Mouse (Mus musculus) naive thymus-derived CD4-positive, alpha-beta T cell, adult 2 months (primary cell): ENCODE data around the gene Ablim2.

Experiments
- DNase-seq: peaks from one replicate; pipeline ENCODE4 v3.0.0-alpha.2; 2011; ENCODE audit warnings: low read depth

The Ablim2 gene

DNA sequence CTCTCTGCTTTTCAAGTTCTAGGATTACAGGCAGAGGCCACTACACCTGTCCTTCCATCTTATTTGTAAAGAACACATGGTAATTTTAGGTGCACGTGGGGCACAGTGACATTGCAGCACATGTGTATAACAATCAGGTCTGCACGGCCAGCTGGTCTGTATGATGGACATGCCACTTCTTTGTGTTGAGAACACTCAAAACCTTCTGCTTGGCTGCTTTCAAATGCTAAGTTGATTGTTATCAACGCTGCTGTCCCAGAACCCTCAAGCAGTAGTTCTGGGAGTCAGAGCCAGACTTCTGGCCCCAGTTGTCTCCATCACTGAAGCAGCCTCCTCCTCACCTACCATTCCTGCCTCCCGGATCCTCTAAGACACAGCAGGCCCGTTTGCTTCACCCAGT lies 159.0 kb downstream of the Ablim2 start:
- DNase-seq: no peak

DNA sequence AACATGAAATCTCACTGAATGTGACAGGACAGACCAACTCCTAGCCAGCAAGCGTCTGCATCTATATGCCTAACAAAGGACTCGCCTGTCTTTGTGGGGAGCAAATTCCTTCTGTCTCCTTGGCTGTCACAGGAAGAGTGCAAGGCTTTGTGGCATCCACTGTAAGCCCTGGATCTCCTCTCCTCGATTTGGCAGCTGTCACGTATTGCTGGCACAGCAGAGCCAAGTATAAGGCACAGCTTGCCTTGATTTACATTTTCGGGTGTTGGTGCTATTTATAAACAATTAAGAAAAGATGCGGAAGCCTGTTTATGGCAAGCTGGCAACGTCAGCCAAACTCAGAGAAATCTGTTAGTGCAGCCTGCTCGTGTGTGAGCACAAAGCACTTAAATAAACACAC lies 160.7 kb downstream of the Ablim2 start:
- DNase-seq: no peak

DNA sequence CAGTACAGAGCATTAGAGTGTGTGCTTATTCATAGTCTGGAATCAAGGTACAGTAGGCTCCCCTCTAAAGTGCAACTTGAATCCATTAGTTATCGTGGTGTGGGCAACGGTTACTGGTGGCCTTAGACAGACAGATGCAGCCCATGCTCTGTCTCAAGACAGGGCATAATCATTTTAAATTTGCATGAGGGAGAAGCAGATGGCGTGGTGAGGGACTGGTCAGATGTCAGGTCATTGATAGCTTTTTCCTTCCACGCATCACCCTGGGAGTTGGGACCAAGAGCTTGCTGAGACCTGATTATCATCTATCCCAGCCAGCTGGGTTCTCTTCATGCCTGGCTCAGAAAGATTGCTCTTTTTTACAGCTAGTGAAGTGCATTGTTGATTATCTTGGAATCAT lies 162.4 kb downstream of the Ablim2 start:
- DNase-seq: no peak

DNA sequence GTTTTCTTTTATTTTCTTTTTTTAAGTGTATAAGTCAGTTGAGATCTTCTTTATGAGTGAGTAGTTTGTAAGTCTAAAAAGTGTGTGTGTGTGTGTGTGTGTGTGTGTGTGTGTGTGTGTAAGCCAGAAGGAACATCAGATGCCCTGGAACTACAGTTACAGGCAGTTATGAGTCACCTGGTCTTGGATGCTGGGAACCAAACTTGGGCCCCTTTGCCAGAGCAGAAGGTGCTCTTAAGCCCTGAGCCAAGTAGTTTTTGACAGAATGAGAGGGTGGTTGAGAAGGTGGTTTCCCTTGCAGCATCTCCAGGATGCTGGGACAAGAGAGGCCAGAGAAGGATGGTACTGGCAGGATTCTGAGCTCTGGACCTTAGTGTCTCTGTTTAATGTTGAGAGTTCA lies 162.9 kb downstream of the Ablim2 start:
- DNase-seq: no peak

DNA sequence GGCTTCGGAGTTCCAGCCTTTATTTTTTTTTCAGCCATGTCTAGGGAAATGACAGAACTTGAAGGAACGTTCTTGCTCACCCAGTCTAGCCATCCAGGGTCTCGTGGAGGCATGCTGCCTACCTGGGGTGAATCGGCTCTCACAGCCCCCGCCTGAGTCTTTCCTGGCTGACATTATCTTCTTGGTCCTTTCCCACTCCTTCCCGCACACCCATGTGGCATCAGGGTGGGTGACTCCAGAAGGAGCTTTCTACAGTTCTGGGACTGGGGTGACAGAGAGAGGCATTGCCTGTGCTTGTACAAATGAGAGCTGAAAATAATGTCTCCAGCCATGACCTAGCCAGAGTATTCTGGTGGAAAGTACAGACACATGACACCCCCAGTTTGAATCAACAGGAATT lies 163.5 kb downstream of the Ablim2 start:
- no peak for DNase-seq

DNA sequence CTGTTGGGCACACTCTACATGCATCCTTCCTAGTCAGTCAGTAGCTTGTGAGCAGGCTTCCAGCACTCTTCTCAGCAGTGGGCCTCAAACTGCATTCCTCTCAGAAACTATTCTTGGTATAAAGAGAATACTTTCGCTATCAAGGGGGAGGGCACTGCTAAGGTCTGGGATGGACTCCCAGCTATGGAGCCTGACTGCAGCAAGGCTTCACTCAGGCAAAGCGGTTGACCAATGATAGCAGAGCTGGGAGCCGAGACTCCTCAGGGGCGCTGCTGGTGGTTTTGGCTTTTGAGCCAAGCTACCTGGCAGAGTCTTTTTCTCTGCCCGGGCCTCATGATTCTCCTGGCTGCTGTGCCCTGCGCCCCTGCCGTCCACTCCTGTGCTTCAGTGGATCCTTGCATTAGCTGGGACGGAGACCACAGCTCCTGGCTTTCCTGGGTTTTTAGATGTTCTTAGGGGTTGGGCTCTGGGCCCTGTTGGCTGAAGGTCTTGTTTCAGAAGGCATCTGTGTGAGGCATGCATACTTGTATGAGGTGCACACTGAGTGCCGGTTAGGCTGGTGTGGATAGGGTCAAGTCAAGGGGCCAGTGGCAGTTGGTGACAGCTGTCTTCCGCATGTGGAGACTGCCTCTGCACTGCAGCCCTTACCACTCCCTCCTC lies 164.0 kb downstream of the Ablim2 start:
- no peak for DNase-seq

DNA sequence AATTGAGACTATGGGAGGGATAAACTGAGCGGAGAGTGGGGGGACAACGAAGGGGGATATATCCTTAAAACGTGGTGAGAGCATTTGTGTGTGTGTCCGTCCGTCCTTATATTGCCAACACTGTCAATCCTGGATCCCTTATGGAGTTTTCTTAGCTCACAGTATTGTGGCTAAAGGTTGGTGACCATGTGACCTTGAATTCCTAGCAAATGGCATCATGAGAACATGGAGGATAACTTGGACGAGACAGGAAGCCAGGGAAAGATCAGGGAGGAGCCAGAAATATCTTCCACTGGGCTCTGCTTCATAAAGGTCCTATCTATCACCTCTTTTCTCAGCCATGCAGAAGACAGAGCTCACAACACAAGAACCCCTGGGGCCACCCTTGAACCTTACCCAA lies 165.8 kb downstream of the Ablim2 start:
- no peak for DNase-seq

DNA sequence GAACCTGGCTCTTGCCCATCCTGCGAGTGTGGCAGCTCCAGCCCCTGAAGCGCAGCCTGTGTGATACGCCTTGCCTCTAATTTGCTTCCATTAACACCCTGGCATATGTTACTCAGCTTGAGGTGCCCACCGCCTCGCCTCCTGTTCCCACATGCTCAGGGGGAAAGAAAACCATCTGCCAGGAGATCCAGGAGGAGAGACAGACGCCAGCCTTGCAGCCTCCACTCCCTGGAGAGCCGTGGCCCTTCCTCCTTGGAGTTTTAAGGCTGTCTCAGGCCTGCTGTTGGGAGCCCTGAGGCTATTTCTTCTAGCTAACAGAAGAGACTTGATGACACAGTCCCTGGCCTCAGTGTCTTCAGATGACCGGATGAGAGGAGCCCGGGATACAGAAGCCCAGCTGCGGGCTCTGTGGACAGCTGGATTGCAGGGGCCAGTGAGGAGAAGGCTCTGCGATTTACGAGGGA lies 167.5 kb downstream of the Ablim2 start:
- DNase-seq: no peak

DNA sequence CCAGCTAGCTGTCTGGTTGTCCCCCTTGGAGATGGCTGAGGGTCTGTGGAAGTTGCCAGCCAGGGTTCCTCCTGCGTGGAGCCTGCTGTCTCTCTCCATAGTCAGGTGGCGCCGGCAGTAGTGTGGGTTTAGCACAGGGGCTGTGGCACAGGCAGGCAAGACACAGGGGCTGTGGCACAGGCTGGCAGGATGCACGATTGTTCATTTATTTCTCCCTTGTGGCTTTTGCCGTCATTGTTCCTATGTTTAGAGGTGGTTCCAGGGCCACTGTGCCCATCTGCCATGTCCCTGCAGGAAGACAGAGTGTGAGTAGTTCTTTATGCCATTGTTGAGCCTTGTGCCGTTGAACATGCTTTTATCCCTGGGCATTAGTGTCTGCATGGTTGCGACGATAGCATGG lies 168.8 kb downstream of the Ablim2 start:
- no peak for DNase-seq

DNA sequence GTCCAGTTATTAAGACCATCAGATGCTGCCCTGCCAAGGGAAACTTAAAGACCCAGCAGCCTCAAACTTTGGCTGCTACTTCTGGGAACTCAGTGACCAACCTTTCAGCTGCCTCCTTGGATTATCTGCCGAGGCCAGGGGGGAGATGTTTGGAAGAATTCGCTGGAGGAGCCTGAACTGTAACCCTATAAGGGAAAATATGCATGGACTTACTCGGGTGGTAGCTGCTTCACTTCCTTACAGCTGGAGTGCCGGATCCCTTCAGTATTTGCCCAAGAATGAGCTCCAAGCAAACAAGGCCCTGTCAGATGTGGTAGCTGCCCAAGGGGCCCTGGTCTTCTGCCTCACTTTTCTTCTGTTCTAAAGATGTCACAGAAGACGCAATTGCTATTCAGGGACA lies 173.6 kb downstream of the Ablim2 start:
- no peak for DNase-seq

DNA sequence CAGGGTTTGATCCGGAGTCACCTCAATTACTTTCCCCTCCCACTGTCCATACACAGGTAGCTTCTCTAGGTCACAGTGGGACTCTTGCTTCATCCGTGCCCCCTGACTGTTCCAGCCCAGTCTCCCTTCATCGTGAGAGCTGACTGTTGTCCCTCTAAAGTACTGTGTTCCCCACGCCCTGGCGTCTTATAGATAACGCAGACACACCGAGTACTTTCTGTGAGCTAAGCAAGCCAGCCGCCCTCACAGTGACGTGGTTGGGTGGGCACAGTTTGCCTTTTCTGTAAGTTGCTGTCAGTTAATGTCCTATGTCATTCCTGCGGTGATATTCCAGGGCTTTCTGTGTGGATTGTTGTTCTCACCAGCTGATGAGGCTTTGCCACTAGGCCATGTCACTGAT lies 175.4 kb downstream of the Ablim2 start:
- no peak for DNase-seq
